Mouse (Mus musculus) G1E (cell line): ENCODE measurements around the gene Tmem214. TPM values are rescaled to one million over a fixed set of nuclear protein-coding genes. Genes with fewer than 3 reads are reported as not detected.

Source experiments
- ATAC-seq: 2 replicates; pipeline ENCODE4 v1.8.0; 2016; ENCODE audit warnings: mild to moderate bottlenecking; ENCODE audit not compliant: insufficient number of reproducible peaks, poor library complexity, low FRiP score, severe bottlenecking; ENCODE audit errors: extremely low read depth
- DNase-seq: peaks from one replicate; pipeline ENCODE4 v3.0.0; 2012; ENCODE audit warnings: low spot score
- H3K27me3 ChIP-seq: 2 replicates; pipeline ENCODE4 v1.6.1; 2012; ENCODE audit warnings: mild to moderate bottlenecking, low read length, inconsistent platforms; ENCODE audit not compliant: insufficient read depth
- H3K36me3 ChIP-seq: replicated peaks from 2 replicates; pipeline ENCODE3; 2012; ENCODE audit warnings: mild to moderate bottlenecking, inconsistent platforms
- H3K4me1 ChIP-seq: 2 replicates; pipeline ENCODE4 v1.6.1; 2012; ENCODE audit warnings: low read depth, low read length, inconsistent platforms, mixed read lengths; ENCODE audit not compliant: insufficient read depth
- H3K4me3 ChIP-seq: 2 replicates; pipeline ENCODE4 v1.5.1; 2012; ENCODE audit warnings: low read depth, mild to moderate bottlenecking, inconsistent platforms, low read length, moderate library complexity, mixed read lengths
- H3K9me3 ChIP-seq: replicated peaks from 2 replicates; pipeline ENCODE4 v1.6.1; 2012; ENCODE audit warnings: inconsistent platforms
- CTCF ChIP-seq: IDR thresholded peaks from 2 replicates; pipeline ENCODE4 v1.5.1; 2012; ENCODE audit warnings: low read depth, low read length, inconsistent platforms, mixed read lengths
- GATA1 ChIP-seq: IDR thresholded peaks from 2 replicates; pipeline ENCODE4 v1.6.1; 2012; ENCODE audit warnings: borderline replicate concordance, low read length, inconsistent platforms, mixed read lengths
- GATA2 ChIP-seq: IDR thresholded peaks from 2 replicates; pipeline ENCODE4 v1.6.1; 2012; ENCODE audit warnings: low read depth, low read length, inconsistent platforms, borderline replicate concordance
- POLR2AphosphoS5 ChIP-seq: IDR thresholded peaks from 2 replicates; pipeline ENCODE4 v1.6.1; 2012; ENCODE audit warnings: low read depth, low read length, inconsistent platforms; ENCODE audit not compliant: insufficient replicate concordance
- TAL1 ChIP-seq: conservative IDR thresholded peaks from 2 replicates; pipeline ENCODE4 v1.6.1; 2012; ENCODE audit warnings: low read depth, low read length, inconsistent platforms, mixed read lengths
- polyA plus RNA-seq: library from polyadenylated mRNA; stranded (reverse); fragments of >175 nt; gene quantifications from 2 replicates; pipeline ENCODE4 v1.2.3, GENCODE M21; 2012
- total RNA-seq, 2 experiments: library from RNA; stranded (forward) in 1 of 2; stranded (reverse) in 1 of 2; fragments of 200-1000 nt in 1 of 2; fragments of >200 nt in 1 of 2; fragmentation: Nextera tagmentation in 1 of 2; gene quantifications; 2 replicates each; pipeline ENCODE4 v1.2.3; 2014 to 2017

Tmem214 gene
- total and polyA plus RNA-seq, 3 experiments, result 19.6 to 36.0 (median 26.7) TPM

DNA sequence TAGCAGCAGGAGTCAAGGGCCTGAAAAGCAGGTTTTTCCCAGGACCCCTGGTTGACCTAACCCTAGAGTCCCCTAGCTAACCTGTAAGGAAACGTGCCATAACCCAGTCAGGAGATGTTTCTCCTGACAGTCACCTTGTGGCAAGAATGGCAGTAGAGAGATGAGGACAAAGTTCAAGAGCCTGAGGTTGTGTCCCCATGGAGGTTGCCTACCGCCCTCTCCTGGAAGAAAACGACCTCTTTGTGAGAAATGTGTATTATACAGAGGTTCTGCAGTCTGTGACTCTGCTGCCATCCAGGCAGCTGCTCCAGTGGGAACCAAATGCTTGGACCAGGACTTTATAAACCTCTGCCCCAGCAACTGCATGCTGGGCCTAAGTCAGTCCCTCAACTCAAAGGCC is 12.1 kb upstream of the Tmem214 start:
- Histone ChIP-seq H3K27me3 (peaks cover 56% of the 10 kb centered on the region), H3K36me3 (no peaks in the 10 kb centered on the region), H3K4me1 (no peaks in the 10 kb centered on the region), H3K9me3 (no peaks in the 10 kb centered on the region), H3K4me3 (no peak overlapping the region)
- DNase-seq, result no peak
- no peak for ATAC-seq
- TF ChIP-seq GATA1 (no peak), TAL1 (no peak), GATA2 (no peak), POLR2AphosphoS5 (no peak), CTCF (no peak)

DNA sequence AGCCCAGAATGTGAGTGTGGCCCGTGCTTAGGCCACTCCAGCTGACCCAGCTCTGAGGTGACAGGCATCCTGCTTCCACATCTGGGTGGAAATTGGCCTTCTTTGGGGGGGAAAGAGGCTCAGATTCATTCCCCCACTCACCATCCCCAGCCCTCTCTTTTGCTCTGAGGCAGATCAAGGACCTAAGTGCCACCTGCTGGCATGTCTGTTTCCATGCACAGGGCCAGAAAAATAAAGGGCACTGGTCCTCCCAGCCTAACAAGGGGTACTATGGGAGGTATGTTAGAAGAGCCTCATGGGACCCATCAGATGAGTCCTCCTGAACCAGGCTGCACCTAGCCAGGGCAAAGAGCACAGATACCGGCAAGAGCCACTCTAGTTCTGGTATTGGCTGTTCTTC is 11.7 kb upstream of the Tmem214 start:
- Histone ChIP-seq H3K27me3 (peaks cover 57% of the 10 kb centered on the region), H3K36me3 (no peaks in the 10 kb centered on the region), H3K4me1 (no peaks in the 10 kb centered on the region), H3K9me3 (no peaks in the 10 kb centered on the region), H3K4me3 (no peak overlapping the region)
- DNase-seq (no peak), ATAC-seq (no peak)
- TF ChIP-seq CTCF (no peak), GATA2 (no peak), POLR2AphosphoS5 (no peak), GATA1 (no peak), TAL1 (no peak)

DNA sequence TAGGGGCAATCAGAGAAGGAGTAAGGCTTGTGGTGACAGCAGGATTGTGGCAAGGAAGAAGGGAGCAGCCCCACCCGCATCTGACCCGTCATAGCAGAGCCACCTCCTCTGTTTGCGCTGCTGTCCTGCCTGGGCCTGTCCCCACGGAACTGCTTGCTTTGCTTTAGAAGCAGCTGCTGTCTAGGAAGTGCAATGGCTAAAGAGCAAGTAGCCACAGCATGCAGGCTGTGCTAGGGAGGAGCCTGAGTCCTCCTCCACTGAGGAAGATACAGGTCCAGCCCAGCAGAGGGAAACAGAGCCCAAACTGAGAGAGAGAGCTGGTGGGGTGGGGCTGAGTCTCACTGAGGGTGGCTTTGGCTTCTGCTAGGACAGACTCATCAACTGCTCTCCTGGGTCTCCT is 4.0 kb upstream of the Tmem214 start:
- ATAC-seq (no peak), DNase-seq (no peak)
- H3K27me3 ChIP-seq, result peaks cover 46% of the 10 kb centered on the region
- peaks cover 20% of the 10 kb centered on the region for H3K4me1 ChIP-seq
- no peak overlapping the region for H3K4me3 ChIP-seq
- no peaks in the 10 kb centered on the region for H3K9me3 ChIP-seq
- TF ChIP-seq GATA2 (no peak), CTCF (no peak), POLR2AphosphoS5 (no peak), GATA1 (no peak), TAL1 (no peak)
- H3K36me3 ChIP-seq, result no peaks in the 10 kb centered on the region

DNA sequence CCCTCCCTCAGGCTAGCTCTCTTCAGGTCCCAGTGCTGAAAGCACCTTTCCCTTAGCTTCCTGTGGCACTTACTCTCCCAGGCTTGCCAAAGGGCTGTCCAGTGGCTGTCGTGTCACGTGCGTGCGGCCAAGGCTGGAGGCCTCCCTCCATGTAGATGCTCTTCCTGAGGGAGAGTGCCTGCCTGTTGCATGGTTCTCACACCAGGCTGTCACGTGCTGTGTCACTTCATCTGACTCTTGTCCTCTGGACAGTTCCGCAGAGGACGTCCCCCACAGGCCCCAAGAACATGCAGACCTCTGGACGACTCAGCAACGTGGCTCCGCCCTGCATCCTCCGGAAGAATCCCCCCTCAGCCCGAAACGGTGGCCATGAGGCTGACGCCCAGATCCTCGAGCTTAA is 3.5 kb upstream of the Tmem214 start:
- TF ChIP-seq POLR2AphosphoS5 (no peak), TAL1 (no peak), GATA1 (no peak), CTCF (no peak), GATA2 (no peak)
- H3K9me3 ChIP-seq, result no peaks in the 10 kb centered on the region
- no peak overlapping the region for H3K4me3 ChIP-seq
- ATAC-seq (no peak), DNase-seq (no peak)
- H3K4me1 ChIP-seq, result peaks cover 23% of the 10 kb centered on the region
- peaks cover 46% of the 10 kb centered on the region for H3K27me3 ChIP-seq
- H3K36me3 ChIP-seq, result no peaks in the 10 kb centered on the region

DNA sequence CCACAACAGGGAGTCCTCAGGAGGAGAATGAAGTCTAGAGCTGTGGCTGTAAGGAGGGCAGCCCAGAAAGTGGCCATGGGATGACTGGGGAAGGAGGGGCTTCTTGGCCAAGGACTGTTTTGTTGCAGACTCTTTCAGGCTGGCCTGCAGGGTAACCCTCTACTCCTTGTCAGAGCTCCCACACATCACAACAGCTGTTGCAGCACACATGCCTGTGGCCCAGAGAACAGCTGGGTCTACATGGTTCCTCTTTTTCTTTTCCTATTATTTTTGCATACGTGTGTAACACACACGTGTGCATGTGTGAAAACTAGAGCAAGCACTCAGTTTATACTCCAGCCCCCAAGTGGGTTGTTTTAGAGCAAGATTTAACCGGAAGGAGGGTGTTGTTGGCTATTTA is 941 bp upstream of the Tmem214 start:
- Histone ChIP-seq H3K36me3 (peaks cover 13% of the 10 kb centered on the region), H3K4me1 (peaks cover 36% of the 10 kb centered on the region), H3K27me3 (peaks cover 34% of the 10 kb centered on the region), H3K4me3 (no peak overlapping the region), H3K9me3 (no peaks in the 10 kb centered on the region)
- TF ChIP-seq CTCF (no peak), TAL1 (no peak), GATA1 (no peak)
- no peak for ATAC-seq
- no peak for DNase-seq

DNA sequence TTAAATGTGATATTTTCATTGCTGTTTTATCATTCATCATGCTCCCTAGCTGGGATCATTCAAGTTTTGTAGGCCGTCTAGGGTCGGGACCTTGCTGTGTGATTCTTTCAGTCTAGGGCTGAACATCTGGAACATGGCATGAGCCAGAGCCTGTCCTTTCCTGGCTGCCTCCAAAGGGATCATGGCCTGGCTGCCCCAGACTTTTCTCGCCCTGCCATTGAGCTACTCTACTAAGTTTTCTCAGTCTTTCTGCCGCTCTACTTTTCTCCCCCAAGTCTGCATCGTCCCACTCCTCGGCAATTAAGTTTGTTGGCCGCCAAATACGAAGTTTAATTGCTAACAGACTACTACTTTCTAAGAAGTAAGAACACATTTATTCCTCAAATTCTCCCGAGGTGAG is 1.2 kb downstream of the Tmem214 start:
- Histone ChIP-seq H3K27me3 (peaks cover 16% of the 10 kb centered on the region), H3K4me3 (peak overlapping the region; percentile 88), H3K9me3 (no peaks in the 10 kb centered on the region), H3K36me3 (peaks cover 34% of the 10 kb centered on the region), H3K4me1 (peaks cover 38% of the 10 kb centered on the region)
- DNase-seq (no peak), ATAC-seq (no peak)
- TF ChIP-seq CTCF, result no peak
- no peak for TF ChIP-seq GATA2
- no peak for TF ChIP-seq GATA1
- TF ChIP-seq TAL1, result no peak

DNA sequence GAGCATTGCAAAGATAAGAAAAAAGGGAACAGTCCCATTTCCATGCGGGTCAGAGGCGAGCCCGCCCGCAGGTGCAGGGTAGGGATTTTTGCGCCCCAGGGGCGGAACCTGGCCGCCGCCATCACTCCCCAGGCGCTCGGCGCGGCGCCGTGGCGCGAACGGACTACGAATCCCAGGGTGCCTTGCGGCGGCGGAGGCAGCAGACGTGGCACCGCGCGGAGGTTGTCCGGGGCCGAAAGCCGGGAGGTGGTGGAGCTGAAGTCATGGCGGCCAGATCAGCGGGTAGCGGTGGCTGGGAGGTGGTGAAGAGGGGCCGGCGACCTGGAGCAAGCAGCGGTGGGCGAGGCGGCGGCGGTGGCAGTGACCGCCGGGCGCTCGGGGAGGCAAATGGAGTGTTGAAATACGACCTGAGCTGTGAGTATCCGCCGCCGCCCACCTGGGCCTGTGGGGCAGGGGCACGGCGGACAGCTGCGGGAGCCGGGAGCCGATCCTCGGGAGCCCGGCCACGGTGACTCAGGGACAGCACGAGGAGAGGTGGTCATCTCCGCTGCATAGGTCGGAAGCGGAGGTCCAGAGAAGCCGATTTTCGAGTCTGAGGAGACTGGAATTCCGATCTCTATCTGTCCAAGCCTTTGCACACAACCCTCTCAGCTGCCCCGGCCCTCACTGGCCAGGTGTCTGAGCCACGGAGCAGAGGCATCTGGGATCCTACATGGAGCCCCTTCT is 1.8 kb downstream of the Tmem214 start:
- Histone ChIP-seq H3K27me3 (peaks cover 10% of the 10 kb centered on the region), H3K4me3 (peak overlapping the region; percentile 88), H3K9me3 (no peaks in the 10 kb centered on the region), H3K36me3 (peaks cover 40% of the 10 kb centered on the region), H3K4me1 (peaks cover 34% of the 10 kb centered on the region)
- DNase-seq, result peak; percentile 94
- TF ChIP-seq TAL1 (no peak), POLR2AphosphoS5 (no peak), GATA1 (no peak), GATA2 (no peak), CTCF (no peak)
- peak; percentile 63 for ATAC-seq
